Mouse (Mus musculus) CD4-positive naive resting alpha-beta T cell, adult 57 days (primary cell): ENCODE data around the gene Polr3gl. TPM values are rescaled to one million over a fixed set of nuclear protein-coding genes. Genes with fewer than 3 reads are reported as not detected.

Experiments
- total RNA-seq: library from RNA; stranded (reverse); gene quantifications from one replicate; pipeline ENCODE4 v1.2.4, GENCODE M21; 2023

The Polr3gl gene
- 41.5 TPM for total RNA-seq

GRCm38 (mm10) chr3:96593790-96594560 lies at the start of gene Polr3gl:
Gene Polr3gl (minus strand): TSS chr3:96594181.

GRCm38 (mm10) chr3:96634928-96635879 lies 41.2 kb upstream of the Polr3gl start, which contains the start of the genes Pex11b and Gm42957:
Gene Pex11b (plus strand): TSS chr3:96635376.
Gene Gm42957 (plus strand): TSS chr3:96635474.

GRCm38 (mm10) chr3:96629729-96630600 lies 36.0 kb upstream of the Polr3gl start, which contains the start of gene Rbm8a:
Gene Rbm8a (plus strand): TSS chr3:96629933.

GRCm38 (mm10) chr3:96600639-96601250 lies 6.8 kb upstream of the Polr3gl start, which contains the start of gene Lix1l:
Gene Lix1l (plus strand): TSS chr3:96601149.

GRCm38 (mm10) chr3:96596228-96596707 lies 2.3 kb upstream of the Polr3gl start, which contains the start of gene Ankrd34a:
Gene Ankrd34a (plus strand): TSS chr3:96596636.

GRCm38 (mm10) chr3:96576690-96577541 lies 17.1 kb downstream of the Polr3gl start, which contains the start of gene Gm16253:
Gene Gm16253 (plus strand): TSS chr3:96576984.

GRCm38 (mm10) chr3:96557694-96558093 lies 36.3 kb downstream of the Polr3gl start, which contains the start of gene Txnip:
Gene Txnip (plus strand): TSS chr3:96557957.

Other genes starting within 250 kb of the Polr3gl start
- gene BC107364, start 141.9 kb downstream of the Polr3gl start, total RNA-seq, result not detected
- not detected for gene Hfe2, start 69.0 kb downstream of the Polr3gl start, total RNA-seq
- gene Txnip, start 36.2 kb downstream of the Polr3gl start, total RNA-seq, result 861 TPM
- gene Gm16253, start 17.2 kb downstream of the Polr3gl start, total RNA-seq, result not detected
- not detected for gene Ankrd34a, start 2.5 kb upstream of the Polr3gl start, total RNA-seq
- gene Lix1l, start 7.0 kb upstream of the Polr3gl start, total RNA-seq, result 0.38 TPM
- gene Rbm8a, start 35.8 kb upstream of the Polr3gl start, total RNA-seq, result 82.5 TPM
- 25.9 TPM for gene Pex11b, start 41.2 kb upstream of the Polr3gl start, total RNA-seq
- gene Gm42957, start 41.3 kb upstream of the Polr3gl start, total RNA-seq, result 0.35 TPM
- 3.5 TPM for gene Itga10, start 51.4 kb upstream of the Polr3gl start, total RNA-seq
- not detected for gene Ankrd35, start 76.0 kb upstream of the Polr3gl start, total RNA-seq
- gene Pias3, start 102.2 kb upstream of the Polr3gl start, total RNA-seq, result 20.1 TPM
- 1.0 TPM for gene Nudt17, start 114.4 kb upstream of the Polr3gl start, total RNA-seq
- 57.7 TPM for gene Polr3c, start 133.4 kb upstream of the Polr3gl start, total RNA-seq
- 48.1 TPM for gene Rnf115, start 133.5 kb upstream of the Polr3gl start, total RNA-seq
- gene Pdzk1, start 235.1 kb upstream of the Polr3gl start, total RNA-seq, result not detected
- 10.5 TPM for gene Cd160, start 235.2 kb upstream of the Polr3gl start, total RNA-seq